Mouse (Mus musculus) heart, embryonic 12.5 days (tissue): ENCODE data around the gene Marveld3. TPM values are rescaled to one million over a fixed set of nuclear protein-coding genes. Genes with fewer than 3 reads are reported as not detected.

Source experiments
- ATAC-seq: fragments of 200-750 bp; cut with Nextera tagmentation; 2 replicates; pipeline ENCODE4 v1.8.0; 2017; ENCODE audit warnings: moderate TSS enrichment, moderate library complexity; ENCODE audit not compliant: insufficient number of reproducible peaks, low FRiP score
- H3K27ac ChIP-seq: fragments of 300-500 bp; sonication (generic); 2 replicates; pipeline ENCODE4 v1.5.1; 2016; ENCODE audit warnings: mild to moderate bottlenecking, moderate library complexity; ENCODE audit not compliant: poor library complexity, severe bottlenecking
- H3K27me3 ChIP-seq: fragments of 300-500 bp; sonication (generic); replicated peaks from 2 replicates; pipeline ENCODE4 v1.6.1; 2016; ENCODE audit warnings: mild to moderate bottlenecking, moderate library complexity
- H3K36me3 ChIP-seq: fragments of 300-500 bp; sonication (generic); 2 replicates; pipeline ENCODE4 v1.6.1; 2016; ENCODE audit warnings: mild to moderate bottlenecking, moderate library complexity
- H3K4me1 ChIP-seq: fragments of 300-500 bp; sonication (generic); replicated peaks from 2 replicates; pipeline ENCODE4 v1.6.1; 2016; ENCODE audit warnings: mild to moderate bottlenecking
- H3K4me2 ChIP-seq: fragments of 300-500 bp; sonication (generic); 2 replicates; pipeline ENCODE4 v1.6.1; 2016; ENCODE audit warnings: mild to moderate bottlenecking, moderate library complexity
- H3K4me3 ChIP-seq: fragments of 300-500 bp; sonication (generic); 2 replicates; pipeline ENCODE4 v1.5.1; 2016; ENCODE audit warnings: mild to moderate bottlenecking
- H3K9ac ChIP-seq: fragments of 300-500 bp; sonication (generic); 2 replicates; pipeline ENCODE4 v1.6.1; 2016; ENCODE audit warnings: mild to moderate bottlenecking, moderate library complexity
- H3K9me3 ChIP-seq: fragments of 300-500 bp; sonication (generic); replicated peaks from 2 replicates; pipeline ENCODE4 v1.6.1; 2016; ENCODE audit warnings: mild to moderate bottlenecking, moderate library complexity
- WGBS: fragments of 180-500 bp; shearing (Covaris S2); methylation state at CpG from one replicate; pipeline ENCODE4 v1.1.7; 2016; 5-methylcytosine and 5-hydroxymethylcytosine counted together
- polyA plus RNA-seq: library from polyadenylated mRNA; unstranded; fragments of >200 nt; fragmentation: Nextera tagmentation; extraction: Ambion mirVana; gene quantifications from 2 replicates; pipeline ENCODE4 v1.2.1, GENCODE M21; 2016

Gene Marveld3
- polyA plus RNA-seq = 0.40 and 0.41 TPM in 2 replicates

- peak within 1 kb of the TSS; percentile 41 for H3K4me3 ChIP-seq
- H3K9me3 ChIP-seq = no peaks in the 10 kb centered on the region
- peak; percentile 42; the same call in 1 of the 2 replicates for ATAC-seq
- no peak within 1 kb of the TSS for H3K27ac ChIP-seq
- 5% methylated on average over 64 of the region's 64 CpGs for WGBS
- H3K4me1 ChIP-seq = peaks cover 30% of the 10 kb centered on the region
- no peaks in the 10 kb centered on the region for H3K36me3 ChIP-seq
- H3K27me3 ChIP-seq = peaks cover 46% of the 10 kb centered on the region
- H3K9ac ChIP-seq = peak within 1 kb of the TSS; percentile 18
- H3K4me2 ChIP-seq = peak within 1 kb of the TSS; percentile 70
These were observed at the start of gene Marveld3 for GRCm38 (mm10) chr8:109961693-109962367. Marveld3 (minus strand) TSS chr8:109962203.

- H3K27me3 ChIP-seq = no peaks in the 10 kb centered on the region
- no peak overlapping the region for H3K4me3 ChIP-seq
- H3K4me1 ChIP-seq = no peaks in the 10 kb centered on the region
- WGBS = 28% methylated on average over 5 of the region's 5 CpGs
- no peak overlapping the region for H3K9ac ChIP-seq
- no peak overlapping the region for H3K27ac ChIP-seq
- ATAC-seq = no peak
- no peaks in the 10 kb centered on the region for H3K36me3 ChIP-seq
- H3K4me2 ChIP-seq = no peak overlapping the region
- H3K9me3 ChIP-seq = no peaks in the 10 kb centered on the region
These were observed 48.9 kb upstream of the Marveld3 start for GRCm38 (mm10) chr8:110010868-110011267.

GRCm38 (mm10) chr8:110008995-110009446 is 47.0 kb upstream of the Marveld3 start:
- no peak overlapping the region for H3K4me3 ChIP-seq
- no peaks in the 10 kb centered on the region for H3K4me1 ChIP-seq
- WGBS = 58% methylated on average over 8 of the region's 8 CpGs
- ATAC-seq = no peak
- no peak overlapping the region for H3K9ac ChIP-seq
- no peak overlapping the region for H3K27ac ChIP-seq
- no peaks in the 10 kb centered on the region for H3K36me3 ChIP-seq
- no peaks in the 10 kb centered on the region for H3K9me3 ChIP-seq
- peaks cover 3% of the 10 kb centered on the region for H3K27me3 ChIP-seq
- H3K4me2 ChIP-seq = no peak overlapping the region

- Histone ChIP-seq H3K4me3 (no peak overlapping the region), H3K36me3 (no peaks in the 10 kb centered on the region), H3K27me3 (peaks cover 4% of the 10 kb centered on the region), H3K9me3 (no peaks in the 10 kb centered on the region), H3K4me1 (no peaks in the 10 kb centered on the region), H3K4me2 (no peak overlapping the region), H3K9ac (no peak overlapping the region), H3K27ac (no peak overlapping the region)
- 75% methylated on average over 26 of the region's 26 CpGs for WGBS
- no peak for ATAC-seq
These were observed 46.4 kb upstream of the Marveld3 start for GRCm38 (mm10) chr8:110008228-110008994.

- Histone ChIP-seq H3K4me1 (no peaks in the 10 kb centered on the region), H3K9me3 (no peaks in the 10 kb centered on the region), H3K4me3 (no peak overlapping the region), H3K27ac (no peak overlapping the region), H3K36me3 (no peaks in the 10 kb centered on the region), H3K4me2 (no peak overlapping the region), H3K9ac (no peak overlapping the region), H3K27me3 (peaks cover 4% of the 10 kb centered on the region)
- WGBS = 59% methylated on average over 17 of the region's 17 CpGs
- no peak for ATAC-seq
These were observed 44.5 kb upstream of the Marveld3 start for GRCm38 (mm10) chr8:110006312-110007023.

- H3K27ac ChIP-seq = no peak overlapping the region
- no peak for ATAC-seq
- H3K9ac ChIP-seq = no peak overlapping the region
- H3K4me1 ChIP-seq = no peaks in the 10 kb centered on the region
- H3K36me3 ChIP-seq = no peaks in the 10 kb centered on the region
- 73% methylated on average over 5 of the region's 5 CpGs for WGBS
- H3K4me3 ChIP-seq = no peak overlapping the region
- H3K9me3 ChIP-seq = no peaks in the 10 kb centered on the region
- peaks cover 8% of the 10 kb centered on the region for H3K27me3 ChIP-seq
- no peak overlapping the region for H3K4me2 ChIP-seq
These were observed 42.3 kb upstream of the Marveld3 start for GRCm38 (mm10) chr8:110004300-110004699.

- H3K9me3 ChIP-seq = no peaks in the 10 kb centered on the region
- peaks cover 8% of the 10 kb centered on the region for H3K27me3 ChIP-seq
- no peaks in the 10 kb centered on the region for H3K4me1 ChIP-seq
- H3K9ac ChIP-seq = no peak overlapping the region
- H3K36me3 ChIP-seq = no peaks in the 10 kb centered on the region
- ATAC-seq = no peak
- WGBS = 30% methylated on average over 9 of the region's 9 CpGs
- no peak overlapping the region for H3K27ac ChIP-seq
- no peak overlapping the region for H3K4me2 ChIP-seq
- H3K4me3 ChIP-seq = no peak overlapping the region
These were observed 41.0 kb upstream of the Marveld3 start for GRCm38 (mm10) chr8:110002953-110003352.

- Histone ChIP-seq H3K36me3 (no peaks in the 10 kb centered on the region), H3K4me3 (no peak overlapping the region), H3K4me2 (no peak overlapping the region), H3K27ac (no peak overlapping the region), H3K9me3 (no peaks in the 10 kb centered on the region), H3K4me1 (no peaks in the 10 kb centered on the region), H3K27me3 (peaks cover 8% of the 10 kb centered on the region), H3K9ac (no peak overlapping the region)
- WGBS = 74% methylated on average over 10 of the region's 10 CpGs
- no peak for ATAC-seq
These were observed 38.0 kb upstream of the Marveld3 start for GRCm38 (mm10) chr8:109999974-110000373.

GRCm38 (mm10) chr8:109998066-109998465 is 36.1 kb upstream of the Marveld3 start:
- no peak overlapping the region for H3K27ac ChIP-seq
- H3K9ac ChIP-seq = no peak overlapping the region
- no peaks in the 10 kb centered on the region for H3K36me3 ChIP-seq
- no peak for ATAC-seq
- 79% methylated on average over 7 of the region's 7 CpGs for WGBS
- H3K4me2 ChIP-seq = no peak overlapping the region
- H3K4me3 ChIP-seq = no peak overlapping the region
- no peaks in the 10 kb centered on the region for H3K9me3 ChIP-seq
- peaks cover 7% of the 10 kb centered on the region; the same call in 1 of the 2 replicates for H3K27me3 ChIP-seq
- H3K4me1 ChIP-seq = no peaks in the 10 kb centered on the region

- Histone ChIP-seq H3K4me2 (no peak overlapping the region), H3K4me1 (no peaks in the 10 kb centered on the region), H3K27ac (no peak overlapping the region), H3K9ac (no peak overlapping the region), H3K9me3 (no peaks in the 10 kb centered on the region), H3K4me3 (no peak overlapping the region), H3K27me3 (peaks cover 7% of the 10 kb centered on the region; the same call in 1 of the 2 replicates), H3K36me3 (no peaks in the 10 kb centered on the region)
- ATAC-seq = no peak
- WGBS = 87% methylated on average over 9 of the region's 9 CpGs
These were observed 35.4 kb upstream of the Marveld3 start for GRCm38 (mm10) chr8:109997381-109997780.

GRCm38 (mm10) chr8:109992951-109993350 is 30.9 kb upstream of the Marveld3 start:
- WGBS = 60% methylated on average over 1 of the region's 1 CpGs
- H3K27me3 ChIP-seq = 0 out of 2 replicates have a peak, but pooled peaks cover 3% of the 10 kb centered on the region
- no peaks in the 10 kb centered on the region for H3K36me3 ChIP-seq

More at GRCm38 (mm10) chr8:109992951-109993350, 30.9 kb upstream of the Marveld3 start:
- no peak for ATAC-seq
- Histone ChIP-seq H3K4me2 (no peak overlapping the region), H3K27ac (no peak overlapping the region), H3K4me1 (no peaks in the 10 kb centered on the region), H3K9me3 (no peaks in the 10 kb centered on the region), H3K4me3 (no peak overlapping the region), H3K9ac (no peak overlapping the region)
